Mouse (Mus musculus): ENCODE data around the gene Rtca. TPM values are rescaled to one million over a fixed set of nuclear protein-coding genes. Genes with fewer than 3 reads are reported as not detected.

The Rtca gene
- polyA plus RNA-seq, 1 experiment from 2014 or later: 113 TPM

DNA sequence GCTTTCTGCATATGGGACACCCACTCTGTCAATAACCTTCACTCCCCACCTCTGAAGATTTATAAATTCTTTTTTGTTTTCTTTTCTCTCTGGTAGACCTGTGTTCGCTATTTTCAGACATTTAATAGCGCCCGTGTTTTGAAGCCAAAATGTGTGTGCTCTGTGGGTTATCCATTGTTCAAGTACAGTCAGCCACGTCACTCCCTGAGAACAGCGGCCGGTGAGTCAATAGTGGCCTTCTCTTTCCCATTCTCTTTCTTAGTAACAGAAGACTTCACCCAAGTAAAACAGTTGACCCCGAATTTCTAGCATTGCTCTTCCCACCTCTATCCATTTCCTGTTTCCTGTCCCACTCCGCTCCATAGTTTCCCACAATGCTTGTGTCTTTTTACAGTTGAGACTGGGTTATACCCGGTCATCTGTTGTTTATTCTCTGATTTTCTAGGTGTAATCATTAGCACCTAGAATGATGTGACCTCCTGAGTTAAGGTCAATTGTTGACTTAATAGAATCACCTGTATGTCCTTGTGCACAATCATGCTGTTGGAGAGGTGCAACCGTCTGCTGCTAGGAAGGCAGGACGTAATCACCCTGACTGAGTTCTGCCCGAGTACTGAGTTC is 12.2 kb upstream of the Rtca start:
- H3K9me3 ChIP-seq (ENCODE audit: control insufficient read depth, low read length): no peaks in the 10 kb centered on the region
- H3K27ac ChIP-seq: no peak overlapping the region
- WGBS: 76% methylated on average over 12 of the region's 12 CpGs
- DNase-seq (ENCODE audit: low spot score) (no peak), ATAC-seq (ENCODE audit: low FRiP score) (no peak)
- H3K4me3 ChIP-seq (replicated peaks; ENCODE audit: low read length): no peak overlapping the region
- H3K9ac ChIP-seq: no peak overlapping the region
- no peaks in the 10 kb centered on the region for H3K4me1 ChIP-seq (replicated peaks; ENCODE audit: control insufficient read depth, insufficient read depth, low read length)
- H3K4me2 ChIP-seq (replicated peaks): no peak overlapping the region
- H3K27me3 ChIP-seq (ENCODE audit: control insufficient read depth, insufficient read depth, low read length): no peaks in the 10 kb centered on the region
- peaks cover 12% of the 10 kb centered on the region; the same call in 1 of the 2 replicates for H3K36me3 ChIP-seq (replicated peaks; ENCODE audit: control insufficient read depth, insufficient read depth)

DNA sequence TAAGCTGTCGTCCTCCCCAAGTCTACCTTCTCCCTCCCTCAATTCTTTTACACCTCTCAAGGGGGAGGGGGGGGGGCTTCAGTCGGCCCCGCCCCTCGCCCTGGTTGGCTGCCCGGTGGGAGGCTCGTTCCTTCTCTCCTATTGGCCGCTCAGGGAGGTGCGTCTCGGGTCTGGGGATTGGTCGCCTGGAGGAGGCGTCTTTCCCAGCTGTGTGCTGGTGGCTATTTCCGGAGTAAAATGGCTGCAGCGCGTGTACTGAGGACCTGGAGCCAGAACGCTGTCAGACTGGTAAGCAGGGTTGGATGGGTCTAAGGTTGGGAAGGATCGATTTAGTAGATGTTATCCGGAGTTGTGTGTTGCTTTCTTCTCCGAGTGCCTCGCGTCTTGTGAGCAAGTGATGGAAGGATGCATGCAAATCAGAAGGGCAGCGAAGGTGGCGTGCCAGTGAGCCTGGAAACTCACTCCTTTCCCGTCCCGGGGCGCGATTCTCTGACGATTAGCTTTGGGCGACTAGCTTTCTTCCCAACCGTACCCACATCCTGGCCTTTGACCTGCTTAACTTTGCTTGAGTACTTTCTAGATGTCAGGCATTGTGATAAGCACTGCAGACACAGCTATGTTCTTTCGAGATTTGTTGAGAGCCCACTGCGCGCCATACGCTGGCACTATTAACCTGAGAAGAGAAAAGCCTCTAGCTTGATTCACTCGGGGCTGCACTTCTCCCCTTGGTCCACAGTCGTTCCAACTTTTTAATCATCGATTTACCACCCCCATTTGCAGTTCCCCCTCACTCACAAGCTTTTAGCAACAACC is 5.1 kb upstream of the Rtca start, which contains the start of gene Dbt:
Dbt (plus strand) TSS at position 167 of the 813 bp plus-strand sequence.
- DNase-seq (ENCODE audit: low spot score) (peak; percentile 83), ATAC-seq (ENCODE audit: low FRiP score) (peak; percentile 94)
- H3K4me1 ChIP-seq (replicated peaks; ENCODE audit: control insufficient read depth, insufficient read depth, low read length): peaks cover 5% of the 10 kb centered on the region
- peak within 1 kb of the TSS; percentile 45; the same call in 1 of the 2 replicates for H3K27ac ChIP-seq
- 1% methylated on average over 36 of the region's 36 CpGs for WGBS
- H3K36me3 ChIP-seq (replicated peaks; ENCODE audit: control insufficient read depth, insufficient read depth): no peaks in the 10 kb centered on the region
- peak within 1 kb of the TSS; percentile 70 for H3K4me2 ChIP-seq (replicated peaks)
- H3K9ac ChIP-seq: peak within 1 kb of the TSS; percentile 68
- H3K9me3 ChIP-seq (ENCODE audit: control insufficient read depth, low read length): no peaks in the 10 kb centered on the region
- no peaks in the 10 kb centered on the region for H3K27me3 ChIP-seq (ENCODE audit: control insufficient read depth, insufficient read depth, low read length)
- peak within 1 kb of the TSS; percentile 57 for H3K4me3 ChIP-seq (replicated peaks; ENCODE audit: low read length)

DNA sequence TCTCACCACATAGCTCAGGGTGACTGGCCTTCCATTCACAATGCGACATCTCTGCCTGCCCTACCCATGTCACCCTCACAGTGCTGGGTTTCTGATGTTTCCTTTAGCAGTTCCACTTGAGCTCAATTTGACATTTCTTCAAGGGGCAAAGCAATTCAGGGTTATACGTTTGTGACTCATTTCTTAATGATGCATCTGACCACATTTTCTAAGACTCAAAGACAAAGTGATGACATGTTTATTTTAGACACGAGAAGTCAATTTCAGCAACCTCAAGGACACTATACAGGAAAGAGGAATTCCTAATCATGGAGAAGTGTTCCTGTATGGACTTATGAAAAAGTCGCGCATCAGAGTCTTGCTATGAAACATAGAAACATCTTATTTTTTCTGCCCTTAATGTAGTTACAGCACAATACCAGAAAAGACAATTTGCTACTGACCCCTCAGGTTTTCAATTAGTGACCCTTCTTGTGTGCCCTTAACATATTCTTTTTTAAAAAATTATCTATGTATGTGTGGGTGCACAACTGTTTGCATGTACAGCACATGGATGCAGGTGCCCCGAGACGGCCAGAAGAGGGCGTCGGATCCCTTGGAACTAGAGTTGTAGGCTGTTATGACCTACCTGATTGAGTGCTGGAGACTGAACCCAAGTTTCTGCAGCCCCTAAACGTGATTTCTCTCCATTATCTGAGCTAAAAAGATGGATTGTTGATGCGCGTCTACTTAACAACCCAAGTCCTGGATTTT is 4.3 kb upstream of the Rtca start:
- 0 out of 2 replicates have a peak overlapping the region, but pooled peaks have one; percentile 68 for H3K9ac ChIP-seq
- H3K4me1 ChIP-seq (replicated peaks; ENCODE audit: control insufficient read depth, insufficient read depth, low read length): peaks cover 5% of the 10 kb centered on the region
- 45% methylated on average over 12 of the region's 12 CpGs for WGBS
- no peak for DNase-seq (ENCODE audit: low spot score)
- no peaks in the 10 kb centered on the region for H3K27me3 ChIP-seq (ENCODE audit: control insufficient read depth, insufficient read depth, low read length)
- H3K4me3 ChIP-seq (replicated peaks; ENCODE audit: low read length): peak overlapping the region; percentile 57
- H3K9me3 ChIP-seq (ENCODE audit: control insufficient read depth, low read length): no peaks in the 10 kb centered on the region
- no peaks in the 10 kb centered on the region for H3K36me3 ChIP-seq (replicated peaks; ENCODE audit: control insufficient read depth, insufficient read depth)
- no peak overlapping the region for H3K27ac ChIP-seq
- ATAC-seq (ENCODE audit: low FRiP score): peak; percentile 29; the same call in 1 of the 2 replicates
- H3K4me2 ChIP-seq (replicated peaks): peak overlapping the region; percentile 70

DNA sequence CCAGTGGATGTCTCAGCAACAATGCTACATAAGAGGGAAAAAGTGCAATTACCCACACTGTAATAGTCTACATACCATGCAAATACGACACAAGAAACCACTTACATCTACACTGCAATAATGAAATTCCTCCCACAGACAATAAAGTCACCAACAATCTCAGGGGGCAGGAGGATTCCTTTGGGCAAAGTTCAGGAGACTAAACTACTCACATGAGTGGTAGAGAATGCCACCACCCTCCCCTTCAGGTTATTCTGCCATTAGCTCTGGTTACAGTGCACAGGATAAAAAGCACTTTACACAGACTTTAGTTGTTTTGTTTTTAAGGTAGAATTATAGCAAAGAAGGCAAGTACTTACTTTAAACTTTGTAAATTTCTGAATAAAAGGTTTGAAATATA is 12.3 kb downstream of the Rtca start:
- no peak overlapping the region for H3K27ac ChIP-seq
- ATAC-seq (ENCODE audit: low FRiP score): no peak
- no peak for DNase-seq (ENCODE audit: low spot score)
- no peaks in the 10 kb centered on the region for H3K27me3 ChIP-seq (ENCODE audit: control insufficient read depth, insufficient read depth, low read length)
- no peak overlapping the region for H3K4me3 ChIP-seq (replicated peaks; ENCODE audit: low read length)
- H3K4me1 ChIP-seq (replicated peaks; ENCODE audit: control insufficient read depth, insufficient read depth, low read length): no peaks in the 10 kb centered on the region
- H3K9ac ChIP-seq: no peak overlapping the region
- peaks cover 96% of the 10 kb centered on the region for H3K36me3 ChIP-seq (replicated peaks; ENCODE audit: control insufficient read depth, insufficient read depth)
- no peaks in the 10 kb centered on the region for H3K9me3 ChIP-seq (ENCODE audit: control insufficient read depth, low read length)
- 87% methylated on average over 1 of the region's 1 CpGs for WGBS
- H3K4me2 ChIP-seq (replicated peaks): no peak overlapping the region

DNA sequence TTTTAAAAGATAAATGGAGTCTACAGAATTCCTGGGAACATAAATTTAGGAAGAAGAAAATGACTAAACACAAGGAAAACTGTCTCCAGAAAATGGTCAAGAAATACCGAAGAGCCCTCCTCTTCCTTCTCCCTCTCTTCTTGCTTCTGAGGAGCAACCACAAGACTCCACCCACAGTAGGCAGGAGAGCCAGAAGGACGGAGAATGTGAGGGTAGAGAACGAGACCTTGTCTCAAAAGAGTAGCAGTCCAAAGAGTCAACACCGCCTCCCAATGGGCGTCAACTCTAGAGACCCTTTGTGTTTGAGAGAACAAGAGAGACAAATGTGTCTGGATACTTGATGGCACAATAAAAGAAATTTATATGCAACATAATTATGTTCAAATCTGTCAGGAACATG is 14.3 kb downstream of the Rtca start:
- DNase-seq (ENCODE audit: low spot score) (no peak), ATAC-seq (ENCODE audit: low FRiP score) (no peak)
- Histone ChIP-seq H3K27ac (no peak overlapping the region), H3K4me2 (replicated peaks) (no peak overlapping the region), H3K36me3 (replicated peaks; ENCODE audit: control insufficient read depth, insufficient read depth) (peaks cover 97% of the 10 kb centered on the region), H3K4me1 (replicated peaks; ENCODE audit: control insufficient read depth, insufficient read depth, low read length) (no peaks in the 10 kb centered on the region), H3K9me3 (ENCODE audit: control insufficient read depth, low read length) (no peaks in the 10 kb centered on the region), H3K4me3 (replicated peaks; ENCODE audit: low read length) (no peak overlapping the region), H3K27me3 (ENCODE audit: control insufficient read depth, insufficient read depth, low read length) (no peaks in the 10 kb centered on the region), H3K9ac (no peak overlapping the region)
- WGBS: 60% methylated on average over 5 of the region's 5 CpGs

DNA sequence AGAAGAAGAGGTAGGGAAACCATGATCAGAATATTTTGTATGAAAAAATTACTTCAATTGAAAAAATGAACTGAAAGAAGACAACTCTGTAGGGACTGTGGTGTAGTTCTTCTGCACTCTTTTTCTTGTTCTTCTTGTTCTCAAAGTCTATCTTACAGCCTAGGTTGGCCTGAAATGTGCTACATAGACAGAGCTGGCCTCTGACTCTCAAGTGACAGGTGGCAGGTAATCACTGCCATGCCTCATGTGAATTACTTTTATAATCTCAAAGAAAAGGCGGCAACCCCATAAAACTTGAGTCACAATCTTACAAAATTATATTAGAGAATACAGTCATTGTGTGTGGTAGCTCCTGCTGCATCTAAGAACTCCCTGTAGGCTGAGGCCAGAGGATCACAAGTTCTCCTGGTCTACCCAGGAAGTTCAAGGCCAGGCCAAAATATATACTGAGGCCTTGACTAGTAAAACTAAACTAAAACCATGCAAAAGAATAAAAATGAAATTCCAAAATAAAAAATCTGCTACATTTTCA is 16.0 kb downstream of the Rtca start:
- peaks cover 95% of the 10 kb centered on the region for H3K36me3 ChIP-seq (replicated peaks; ENCODE audit: control insufficient read depth, insufficient read depth)
- ATAC-seq (ENCODE audit: low FRiP score): no peak
- H3K27me3 ChIP-seq (ENCODE audit: control insufficient read depth, insufficient read depth, low read length): no peaks in the 10 kb centered on the region
- no peaks in the 10 kb centered on the region for H3K4me1 ChIP-seq (replicated peaks; ENCODE audit: control insufficient read depth, insufficient read depth, low read length)
- no peaks in the 10 kb centered on the region for H3K9me3 ChIP-seq (ENCODE audit: control insufficient read depth, low read length)
- no peak overlapping the region for H3K4me3 ChIP-seq (replicated peaks; ENCODE audit: low read length)
- H3K4me2 ChIP-seq (replicated peaks): no peak overlapping the region
- H3K27ac ChIP-seq: no peak overlapping the region
- no peak for DNase-seq (ENCODE audit: low spot score)
- WGBS: 100% methylated on average over 1 of the region's 1 CpGs
- H3K9ac ChIP-seq: no peak overlapping the region

DNA sequence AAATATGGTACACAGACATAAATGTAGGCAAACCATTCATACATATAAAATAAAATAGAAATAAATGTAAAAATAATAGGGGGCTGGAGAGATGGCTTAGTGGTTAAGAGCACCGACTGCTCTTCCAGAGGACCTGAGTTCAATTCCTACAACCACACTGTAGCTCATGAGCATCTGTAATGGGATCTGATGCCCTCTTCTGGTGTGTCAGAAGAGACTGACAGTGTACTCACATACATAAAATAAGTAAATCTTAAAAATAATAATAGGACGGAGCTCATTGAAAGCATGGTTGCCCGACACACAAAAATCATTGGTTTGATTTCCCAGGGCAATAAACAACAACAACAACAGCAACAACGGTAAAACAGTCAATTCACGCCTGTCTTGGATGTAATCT is 17.1 kb downstream of the Rtca start:
- Histone ChIP-seq H3K36me3 (replicated peaks; ENCODE audit: control insufficient read depth, insufficient read depth) (peaks cover 93% of the 10 kb centered on the region), H3K4me3 (replicated peaks; ENCODE audit: low read length) (no peak overlapping the region), H3K27me3 (ENCODE audit: control insufficient read depth, insufficient read depth, low read length) (no peaks in the 10 kb centered on the region), H3K27ac (no peak overlapping the region), H3K9me3 (ENCODE audit: control insufficient read depth, low read length) (no peaks in the 10 kb centered on the region), H3K4me1 (replicated peaks; ENCODE audit: control insufficient read depth, insufficient read depth, low read length) (no peaks in the 10 kb centered on the region), H3K4me2 (replicated peaks) (no peak overlapping the region), H3K9ac (no peak overlapping the region)
- DNase-seq (ENCODE audit: low spot score) (no peak), ATAC-seq (ENCODE audit: low FRiP score) (no peak)
- WGBS: 94% methylated on average over 5 of the region's 5 CpGs

DNA sequence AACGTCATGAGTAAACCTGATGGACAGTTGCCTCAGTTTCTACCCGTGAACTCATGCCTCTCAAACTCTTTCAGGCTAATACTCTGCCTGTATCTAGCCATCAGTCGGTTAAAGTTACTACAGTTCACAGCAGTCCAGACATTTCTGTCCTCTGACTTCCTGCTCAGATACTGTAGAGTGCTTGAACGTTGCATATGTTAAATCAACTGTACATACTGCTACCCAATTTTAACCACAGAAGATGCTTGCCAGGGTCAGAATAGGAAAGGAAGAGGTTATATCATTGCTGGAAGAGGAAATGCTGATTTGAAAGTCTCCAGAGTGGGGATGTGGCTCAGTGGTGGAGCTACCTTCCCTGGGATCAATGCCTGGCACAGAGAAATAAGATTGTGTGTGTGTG is 24.7 kb downstream of the Rtca start:
- Histone ChIP-seq H3K4me1 (replicated peaks; ENCODE audit: control insufficient read depth, insufficient read depth, low read length) (no peaks in the 10 kb centered on the region), H3K9me3 (ENCODE audit: control insufficient read depth, low read length) (no peaks in the 10 kb centered on the region), H3K4me2 (replicated peaks) (no peak overlapping the region), H3K27me3 (ENCODE audit: control insufficient read depth, insufficient read depth, low read length) (no peaks in the 10 kb centered on the region), H3K4me3 (replicated peaks; ENCODE audit: low read length) (no peak overlapping the region), H3K9ac (no peak overlapping the region), H3K27ac (no peak overlapping the region), H3K36me3 (replicated peaks; ENCODE audit: control insufficient read depth, insufficient read depth) (peaks cover 20% of the 10 kb centered on the region)
- DNase-seq (ENCODE audit: low spot score) (no peak), ATAC-seq (ENCODE audit: low FRiP score) (no peak)
- WGBS: 92% methylated on average over 4 of the region's 4 CpGs

DNA sequence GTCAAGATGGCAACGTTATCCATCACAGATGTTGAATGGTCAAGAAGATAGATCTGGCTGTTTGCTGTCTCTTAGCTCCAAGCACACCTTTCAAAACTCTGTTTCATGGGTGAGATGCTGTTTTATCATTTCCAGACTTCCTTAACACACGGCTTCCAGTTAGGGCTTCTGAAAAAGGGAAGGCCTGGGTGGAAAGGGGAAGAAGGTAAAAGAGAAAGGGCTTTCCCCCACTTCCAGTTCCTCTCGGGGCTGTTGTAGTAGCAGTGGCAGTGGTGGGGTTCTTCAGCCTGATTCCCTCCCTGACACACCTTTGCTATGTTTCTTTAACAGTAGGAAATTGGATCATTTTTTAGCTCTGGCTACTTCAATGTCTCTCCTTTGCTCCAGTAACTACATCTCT is 25.3 kb downstream of the Rtca start:
- DNase-seq (ENCODE audit: low spot score) (no peak), ATAC-seq (ENCODE audit: low FRiP score) (no peak)
- Histone ChIP-seq H3K9ac (no peak overlapping the region), H3K4me3 (replicated peaks; ENCODE audit: low read length) (no peak overlapping the region), H3K36me3 (replicated peaks; ENCODE audit: control insufficient read depth, insufficient read depth) (peaks cover 14% of the 10 kb centered on the region), H3K27me3 (ENCODE audit: control insufficient read depth, insufficient read depth, low read length) (no peaks in the 10 kb centered on the region), H3K9me3 (ENCODE audit: control insufficient read depth, low read length) (no peaks in the 10 kb centered on the region), H3K4me1 (replicated peaks; ENCODE audit: control insufficient read depth, insufficient read depth, low read length) (no peaks in the 10 kb centered on the region), H3K27ac (no peak overlapping the region), H3K4me2 (replicated peaks) (no peak overlapping the region)
- WGBS: 82% methylated on average over 3 of the region's 3 CpGs

All from hindbrain, embryonic 14.5 days (tissue).